Comparison of ENCODE assay signal across 8 mouse cellular contexts in the genomic region with DNA sequence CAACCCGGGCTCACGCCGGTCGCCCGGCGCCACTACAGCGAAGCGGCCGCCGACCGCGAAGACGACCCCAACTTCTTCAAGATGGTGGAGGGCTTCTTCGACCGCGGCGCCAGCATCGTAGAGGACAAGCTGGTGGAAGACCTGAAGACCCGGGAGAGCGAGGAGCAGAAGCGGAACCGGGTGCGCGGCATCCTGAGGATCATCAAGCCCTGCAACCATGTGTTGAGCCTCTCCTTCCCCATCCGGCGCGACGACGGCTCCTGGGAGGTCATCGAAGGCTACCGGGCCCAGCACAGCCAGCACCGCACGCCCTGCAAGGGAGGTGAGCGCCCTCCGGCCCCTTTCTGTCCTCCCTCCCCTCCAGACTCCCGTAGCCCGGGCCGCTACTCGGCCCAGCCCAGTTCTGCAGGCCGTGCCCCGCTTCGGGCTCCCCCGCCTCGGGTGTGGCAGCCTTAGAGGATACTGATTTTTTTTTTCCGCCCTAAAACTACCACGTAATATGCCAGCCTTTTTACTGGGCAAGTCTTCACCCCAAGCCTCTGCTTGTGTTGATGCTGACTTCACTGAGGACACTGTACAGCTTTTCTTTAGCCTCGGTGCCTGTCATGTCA. TPM values are rescaled to one million over a fixed set of nuclear protein-coding genes. Genes with fewer than 3 reads are reported as not detected.
DNase-seq lines count a peak whose midpoint lies in the region; ATAC-seq lines count a peak whose summit lies in the region.

No protein-coding gene starts in this region.

- H3K4me2 ChIP-seq in intestine, embryonic 15.5 days (replicated peaks), result peak overlapping the region; percentile 72
- H3K4me2 ChIP-seq in midbrain, embryonic 16.5 days (ENCODE audit: low read length), result peak overlapping the region; percentile 92

- no peaks in the 10 kb centered on the region for H3K36me3 ChIP-seq in intestine, embryonic 15.5 days
- no peaks in the 10 kb centered on the region for H3K36me3 ChIP-seq in midbrain, embryonic 16.5 days (ENCODE audit: control insufficient read depth, insufficient read depth, low read length)

- 0% methylated on average over 47 of the region's 47 CpGs for WGBS in intestine, embryonic 15.5 days
- WGBS in midbrain, embryonic 16.5 days, result under 1% methylated on average over 46 of the region's 47 CpGs

- peaks cover 10% of the 10 kb centered on the region for H3K4me1 ChIP-seq in intestine, embryonic 15.5 days (replicated peaks)
- peaks cover 33% of the 10 kb centered on the region for H3K4me1 ChIP-seq in midbrain, embryonic 16.5 days (ENCODE audit: control insufficient read depth, insufficient read depth, low read length)

- H3K27ac ChIP-seq in intestine, embryonic 15.5 days, result peak overlapping the region; percentile 98
- peak overlapping the region; percentile 94 for H3K27ac ChIP-seq in midbrain, embryonic 16.5 days (ENCODE audit: low read length)

- H3K4me3 ChIP-seq in intestine, embryonic 15.5 days (replicated peaks), result peak overlapping the region; percentile 93
- peak overlapping the region; percentile 64 for H3K4me3 ChIP-seq in midbrain, embryonic 16.5 days (ENCODE audit: low read depth, low read length)

- peak overlapping the region; percentile 99 for H3K9ac ChIP-seq in intestine, embryonic 15.5 days
- peak overlapping the region; percentile 93 for H3K9ac ChIP-seq in midbrain, embryonic 16.5 days (ENCODE audit: low read depth, low read length)

- no peaks in the 10 kb centered on the region for H3K9me3 ChIP-seq in intestine, embryonic 15.5 days
- no peaks in the 10 kb centered on the region for H3K9me3 ChIP-seq in midbrain, embryonic 16.5 days (replicated peaks; ENCODE audit: control insufficient read depth, low read length, poor library complexity, severe bottlenecking)

- H3K27me3 ChIP-seq in intestine, embryonic 15.5 days (replicated peaks), result no peaks in the 10 kb centered on the region
- no peaks in the 10 kb centered on the region for H3K27me3 ChIP-seq in midbrain, embryonic 16.5 days (ENCODE audit: control insufficient read depth, insufficient read depth, low read depth, low read length)

- intact Hi-C loops in left cerebral cortex, postnatal 36 days (cut with DNase I), result loop anchor here (5.0 kb wide), 1 partner anchor 39 kb away; no protein-coding TSS in a partner anchor

- peak; percentile 37 for DNase-seq in left cerebral cortex, adult 11 months (ENCODE audit: low spot score)
- DNase-seq in left cerebral cortex, postnatal 36 days (ENCODE audit: low spot score in 2 of 2), result no peak
- peak; percentile 61 for DNase-seq in embryo, embryonic 11 days
- peak; percentile 54 to 60 for DNase-seq in gastrocnemius, postnatal 4 days (ENCODE audit: low spot score in 2 of 2)
- DNase-seq in liver, result peak; percentile 62
- DNase-seq in spleen, postnatal 10 days (ENCODE audit: low spot score in 2 of 2), result peak; percentile 55 to 60

- peak; percentile 26 for ATAC-seq in intestine, embryonic 15.5 days
- peak; percentile 59 for ATAC-seq in midbrain, embryonic 16.5 days

RNA-seq across cellular contexts. Expression of gene Glud1, which starts 0.6 kb away (rescaled TPM):
- total RNA-seq in left cerebral cortex, postnatal 36 days (2021), result 100 to 1,000 TPM; 245 to 282 TPM
- total RNA-seq in gastrocnemius, postnatal 4 days (2021), result 100 to 1,000 TPM; 133 to 135 TPM
- 90.1 and 91.9 TPM in 2 replicates for polyA plus RNA-seq in intestine, embryonic 15.5 days (2015; fragmentation: Nextera tagmentation; extraction: Ambion mirVana)
- polyA plus RNA-seq in midbrain, embryonic 16.5 days (2015; fragmentation: Nextera tagmentation; extraction: Ambion mirVana), result 89.8 and 92.8 TPM in 2 replicates

RNA-seq across cellular contexts. Expression of gene Shld2, which starts 0.8 kb away (rescaled TPM):
- 10 to 100 TPM; 12.5 to 14.0 TPM for total RNA-seq in left cerebral cortex, postnatal 36 days (2021)
- total RNA-seq in gastrocnemius, postnatal 4 days (2021), result 10 to 100 TPM in 1 of 2 experiments, 1 to 10 TPM in 1; 9.2 to 13.0 TPM
- polyA plus RNA-seq in intestine, embryonic 15.5 days (2015; fragmentation: Nextera tagmentation; extraction: Ambion mirVana), result 6.7 and 7.0 TPM in 2 replicates
- polyA plus RNA-seq in midbrain, embryonic 16.5 days (2015; fragmentation: Nextera tagmentation; extraction: Ambion mirVana), result 4.8 and 6.4 TPM in 2 replicates

RNA-seq across cellular contexts. Expression of gene Fam25c, which starts 44.1 kb away (rescaled TPM):
- not detected for total RNA-seq in left cerebral cortex, postnatal 36 days (2021)
- not detected for total RNA-seq in gastrocnemius, postnatal 4 days (2021)
- polyA plus RNA-seq in intestine, embryonic 15.5 days (2015; fragmentation: Nextera tagmentation; extraction: Ambion mirVana), result not detected in 2 replicates
- not detected in 2 replicates for polyA plus RNA-seq in midbrain, embryonic 16.5 days (2015; fragmentation: Nextera tagmentation; extraction: Ambion mirVana)

Comparison
In these comparisons a context has a peak if more than half of its experiments do, and no peak if none do; other contexts are left out.
1. DNase-seq: peak in left cerebral cortex, adult 11 months (single experiment), embryo, embryonic 11 days (single experiment), gastrocnemius, postnatal 4 days (2 of 2), liver (single experiment) and spleen, postnatal 10 days (2 of 2); none in left cerebral cortex, postnatal 36 days (0 of 2).